Mouse (Mus musculus) erythroblast, embryonic 14.5 days (primary cell): Measurements from ENCODE around the gene Enpp1.

Source experiments
- GATA1 ChIP-seq: IDR thresholded peaks from 2 replicates; pipeline ENCODE4 v1.6.1; 2012; ENCODE audit warnings: low read length, inconsistent platforms, mixed read lengths
- TAL1 ChIP-seq: IDR thresholded peaks from 3 replicates; pipeline ENCODE4 v1.6.1; 2012; ENCODE audit warnings: low read length, inconsistent platforms, mixed read lengths

GRCm38 (mm10) chr10:24629086-24629720 is 82.8 kb downstream of the Enpp1 start:
- no peak for TF ChIP-seq TAL1
- no peak for TF ChIP-seq GATA1
